Mouse (Mus musculus) CD4-positive, CD25-positive, alpha-beta regulatory T cell, adult 2 months (primary cell): ENCODE results near the gene Alox15.
"Not testable (repeated sequence)": the region's sequence is repeated elsewhere in the genome, so short reads cannot be mapped to it uniquely, and the experiment has no call there.

Experiments used
- DNase-seq: peaks from one replicate; pipeline ENCODE4 v3.0.0-alpha.2; 2012; ENCODE audit warnings: low read depth, low spot score

Alox15 gene

GRCm38 (mm10) chr11:70351868-70352267, at the start of gene Alox15:
Gene Alox15, minus strand, starts transcription at chr11:70352031.
- peak; percentile 41 for DNase-seq

GRCm38 (mm10) chr11:70389421-70389820, 37.6 kb upstream of the Alox15 start:
- no peak for DNase-seq

GRCm38 (mm10) chr11:70387436-70387835, 35.6 kb upstream of the Alox15 start:
- no peak for DNase-seq

GRCm38 (mm10) chr11:70384136-70384535, 32.3 kb upstream of the Alox15 start:
- no peak for DNase-seq

GRCm38 (mm10) chr11:70381330-70381729, 29.5 kb upstream of the Alox15 start:
- no peak for DNase-seq

- no peak for DNase-seq
These were observed 28.7 kb upstream of the Alox15 start for GRCm38 (mm10) chr11:70380478-70381005.

- no peak for DNase-seq
These were observed 24.2 kb upstream of the Alox15 start for GRCm38 (mm10) chr11:70376054-70376453.

- DNase-seq: no peak
These were observed 22.5 kb upstream of the Alox15 start for GRCm38 (mm10) chr11:70374302-70374701.

- DNase-seq: no peak
These were observed 21.2 kb upstream of the Alox15 start for GRCm38 (mm10) chr11:70372849-70373557.

GRCm38 (mm10) chr11:70372396-70372795, 20.6 kb upstream of the Alox15 start:
- no peak for DNase-seq

GRCm38 (mm10) chr11:70368626-70369025, 16.8 kb upstream of the Alox15 start:
- DNase-seq: not testable (repeated sequence)

- DNase-seq: not testable (repeated sequence)
These were observed 15.9 kb upstream of the Alox15 start for GRCm38 (mm10) chr11:70367701-70368100.

GRCm38 (mm10) chr11:70348630-70349029, 3.2 kb downstream of the Alox15 start:
- DNase-seq: no peak

- no peak for DNase-seq
These were observed 4.0 kb downstream of the Alox15 start for GRCm38 (mm10) chr11:70347861-70348260.

- DNase-seq: no peak
These were observed 6.3 kb downstream of the Alox15 start for GRCm38 (mm10) chr11:70345546-70345945.

- no peak for DNase-seq
These were observed 6.8 kb downstream of the Alox15 start for GRCm38 (mm10) chr11:70345061-70345460.

- DNase-seq: no peak
These were observed 12.3 kb downstream of the Alox15 start for GRCm38 (mm10) chr11:70339481-70339880.

- peak; percentile 75 for DNase-seq
These were observed 17.4 kb downstream of the Alox15 start for GRCm38 (mm10) chr11:70334477-70334876.

GRCm38 (mm10) chr11:70324726-70325125, 27.1 kb downstream of the Alox15 start:
- DNase-seq: no peak

- no peak for DNase-seq
These were observed 29.3 kb downstream of the Alox15 start, which contains the start of gene Alox12e for GRCm38 (mm10) chr11:70322528-70322927. Gene Alox12e, minus strand, starts transcription at chr11:70322628.

GRCm38 (mm10) chr11:70321664-70322063, 30.2 kb downstream of the Alox15 start:
- DNase-seq: peak; percentile 72

GRCm38 (mm10) chr11:70319614-70320013, 32.2 kb downstream of the Alox15 start:
- no peak for DNase-seq

GRCm38 (mm10) chr11:70313833-70314232, 38.0 kb downstream of the Alox15 start:
- peak; percentile 73 for DNase-seq
